Mouse (Mus musculus) heart, adult 2 months (tissue): ENCODE measurements around the gene Cotl1. TPM values are rescaled to one million over a fixed set of nuclear protein-coding genes. Genes with fewer than 3 reads are reported as not detected.

Experiments used
- DNase-seq, 2 experiments: peaks; one replicate each; pipeline ENCODE4 v3.0.0; 2021
- H3K27ac ChIP-seq: fragments of 200-600 bp; 2 replicates; pipeline ENCODE4 v1.8.1; 2022
- H3K27me3 ChIP-seq: fragments of 200-500 bp; 2 replicates; pipeline ENCODE4 v1.6.1; 2012; ENCODE audit warnings: mild to moderate bottlenecking, low read length, inconsistent platforms, mixed read lengths; ENCODE audit not compliant: control insufficient read depth, insufficient read depth
- H3K36me3 ChIP-seq: fragments of 200-500 bp; 2 replicates; pipeline ENCODE4 v1.6.1; 2012; ENCODE audit warnings: low read length, inconsistent platforms; ENCODE audit not compliant: control insufficient read depth, insufficient read depth
- H3K4me1 ChIP-seq: fragments of 200-500 bp; 2 replicates; pipeline ENCODE4 v1.6.1; 2011; ENCODE audit warnings: low read length; ENCODE audit not compliant: control insufficient read depth, insufficient read depth
- H3K4me3 ChIP-seq: fragments of 200-600 bp; 2 replicates; pipeline ENCODE4 v1.8.1; 2022
- H3K79me2 ChIP-seq: fragments of 200-500 bp; replicated peaks from 2 replicates; pipeline ENCODE4 v1.6.1; 2012; ENCODE audit warnings: mild to moderate bottlenecking, inconsistent platforms, low read length, moderate library complexity, mixed read lengths; ENCODE audit not compliant: control insufficient read depth, insufficient read depth
- H3K9ac ChIP-seq: fragments of 200-500 bp; 2 replicates; pipeline ENCODE4 v1.6.1; 2012; ENCODE audit warnings: low read depth, mild to moderate bottlenecking, control low read depth, inconsistent platforms, low read length, mixed read lengths
- CTCF ChIP-seq: fragments of 200-600 bp; IDR thresholded peaks from 2 replicates; pipeline ENCODE4 v1.8.1; 2022; ENCODE audit warnings: antibody characterized with exemption, mild to moderate bottlenecking, moderate library complexity
- EP300 ChIP-seq: fragments of 200-500 bp; IDR thresholded peaks from 2 replicates; pipeline ENCODE4 v1.6.1; 2011; ENCODE audit warnings: low read depth, low read length, control low read depth; ENCODE audit not compliant: insufficient read depth
- POLR2A ChIP-seq: fragments of 200-500 bp; IDR thresholded peaks from 2 replicates; pipeline ENCODE4 v1.6.1; 2011; ENCODE audit warnings: mild to moderate bottlenecking, low read depth, low read length, control low read depth; ENCODE audit not compliant: insufficient read depth
- WGBS: fragments of 180-500 bp; shearing (Covaris S2); methylation state at CpG from one replicate; pipeline ENCODE4 v1.1.7; 2018; 5-methylcytosine and 5-hydroxymethylcytosine counted together
- intact Hi-C: fragments of 180-260 bp; cut with DNase I; formaldehyde crosslinking; loops from one replicate; pipeline ENCODE4 v1.15.1; 2025
- long read RNA-seq: library from polyadenylated mRNA; stranded (forward); transcript quantifications from one replicate; pipeline ENCODE4 v2.0.0, GENCODE M21; 2021
- polyA plus RNA-seq: library from polyadenylated mRNA; depleted of rRNA; stranded (reverse); fragments of >200 nt; gene quantifications from 2 replicates; pipeline ENCODE4 v1.2.3, GENCODE M21; 2012; rRNA removed
- total RNA-seq, 2 experiments: library from RNA; stranded (reverse); gene quantifications; 2 replicates each; pipeline ENCODE4 v1.2.3; 2021

Cotl1 gene
- total RNA-seq = 10 to 100 TPM; 17.5 to 20.4 TPM
- polyA plus RNA-seq = 16.5 and 23.2 TPM in 2 replicates
- long read RNA-seq, transcript Cotl1-201 (4 exons, 1,596 nt) = major isoform, 6 of 8 reads
- long read RNA-seq, partial matches to known transcripts = 0 of 8 reads
- long read RNA-seq, other reads (novel, unspliced or antisense) = 2 of 8 reads

DNA sequence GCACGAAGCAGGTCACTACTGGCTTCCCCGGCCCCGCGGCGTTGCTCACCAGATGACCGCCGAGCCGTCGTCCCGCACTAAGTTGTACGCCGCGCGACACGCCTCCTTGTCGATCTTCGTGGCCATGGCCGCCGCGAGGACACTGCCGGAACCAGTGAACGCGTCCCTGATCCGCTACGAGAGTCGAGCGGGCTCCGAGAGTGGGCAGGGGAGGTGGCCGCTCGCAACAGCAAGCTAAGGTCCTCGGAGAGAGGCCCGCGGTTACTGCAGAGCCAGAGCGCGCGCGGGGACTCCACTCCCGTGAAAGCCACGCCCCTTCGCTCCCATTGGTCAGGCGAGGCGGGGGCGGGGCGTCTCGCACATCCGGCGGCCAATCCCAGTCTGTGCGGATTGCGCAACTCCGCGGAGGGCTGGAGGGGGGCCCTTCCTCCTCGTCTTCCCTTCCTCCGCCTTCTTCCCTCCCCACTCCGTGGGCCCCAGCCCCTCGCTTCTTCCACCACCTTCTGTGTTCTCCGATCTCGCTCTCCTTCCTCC is at the start of gene Cotl1:
Cotl1 (minus strand) TSS at position 270 of the 534 bp plus-strand sequence.
- WGBS = under 1% methylated on average over 55 of the region's 57 CpGs

DNA sequence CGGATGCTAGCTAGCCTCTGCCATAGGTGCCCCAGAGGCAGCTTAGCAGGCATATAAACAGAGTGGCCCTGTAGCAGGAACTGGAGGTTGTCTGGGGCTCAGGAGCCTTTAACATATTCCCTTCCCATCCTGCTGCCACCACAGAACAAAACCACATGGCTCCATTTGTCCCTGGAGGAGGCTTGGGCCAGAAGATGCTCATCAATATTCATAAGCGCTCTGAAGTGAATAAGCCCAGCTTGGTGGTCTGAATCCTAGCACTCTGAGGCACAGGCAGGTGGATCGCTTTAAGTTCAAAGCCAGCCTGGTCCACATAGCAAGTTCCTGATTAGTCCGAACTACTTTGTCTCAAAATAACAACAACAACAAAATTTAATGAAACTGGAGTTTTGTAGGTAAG is 47.7 kb upstream of the Cotl1 start:
- Histone ChIP-seq H3K4me3 (no peak overlapping the region), H3K27me3 (no peaks in the 10 kb centered on the region), H3K79me2 (no peaks in the 10 kb centered on the region), H3K9ac (no peak overlapping the region), H3K36me3 (no peaks in the 10 kb centered on the region), H3K4me1 (peaks cover 4% of the 10 kb centered on the region), H3K27ac (no peak overlapping the region)
- TF ChIP-seq CTCF (no peak), EP300 (no peak), POLR2A (no peak)
- no peak for DNase-seq
- intact Hi-C loops = no loop called here
- 83% methylated on average over 4 of the region's 4 CpGs for WGBS

More for the DNA sequence above, at the start of gene Cotl1:
- Histone ChIP-seq H3K9ac (peak within 1 kb of the TSS; percentile 94), H3K27ac (peak within 1 kb of the TSS; percentile 70), H3K4me1 (peaks cover 6% of the 10 kb centered on the region), H3K79me2 (no peaks in the 10 kb centered on the region), H3K4me3 (peak within 1 kb of the TSS; percentile 65), H3K27me3 (no peaks in the 10 kb centered on the region), H3K36me3 (no peaks in the 10 kb centered on the region)
- intact Hi-C loops = loop anchor here (2.0 to 5.0 kb wide), 2 partner anchors 22 to 143 kb away; partner anchors contain the start of gene Klhl36
- DNase-seq = peak; percentile 98
- 0 out of 2 replicates have a peak, but pooled peaks have one; percentile 45 for TF ChIP-seq EP300
- TF ChIP-seq CTCF = no peak
- TF ChIP-seq POLR2A = peak; percentile 98

DNA sequence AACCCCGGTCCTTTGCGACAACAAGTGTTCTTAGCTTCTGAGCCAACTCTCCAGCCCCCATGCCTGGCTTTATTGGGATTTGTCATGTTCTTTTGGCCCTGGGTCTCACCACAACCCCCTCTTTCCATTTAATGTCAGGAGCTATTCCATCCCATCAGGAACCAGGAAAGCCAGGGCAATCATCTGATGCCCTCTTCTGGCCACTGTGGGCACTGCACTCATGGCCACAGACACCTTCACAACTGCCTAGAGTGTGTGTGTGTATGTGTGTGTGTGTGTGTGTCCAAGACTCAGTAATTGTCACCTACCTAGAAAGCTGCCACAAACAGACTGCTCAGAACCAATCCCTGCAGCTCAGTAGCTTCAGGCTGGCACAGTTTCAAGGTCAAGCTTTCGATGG is 46.8 kb upstream of the Cotl1 start:
- intact Hi-C loops = no loop called here

DNA sequence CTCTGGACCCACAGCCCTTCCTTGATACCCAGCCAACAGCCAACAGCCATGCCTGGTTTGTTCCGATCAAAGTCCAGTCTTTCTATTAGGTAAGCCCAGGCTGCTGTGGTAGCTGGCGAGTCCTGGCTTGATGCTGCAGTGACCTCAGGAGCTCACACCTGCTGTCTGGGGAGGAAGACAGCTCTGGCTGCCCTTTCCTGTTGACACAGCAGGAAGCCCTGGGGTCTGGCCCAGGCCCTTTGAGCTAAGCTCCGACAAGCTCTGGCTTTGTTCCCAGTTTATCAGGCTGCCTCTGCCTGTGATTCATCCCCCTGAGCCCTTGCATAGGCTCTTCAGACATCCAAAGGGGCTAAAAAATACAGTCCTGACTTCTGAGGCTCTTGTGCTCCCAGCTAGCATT is 45.3 kb upstream of the Cotl1 start:
- Histone ChIP-seq H3K27ac (no peak overlapping the region), H3K4me1 (peaks cover 4% of the 10 kb centered on the region), H3K36me3 (no peaks in the 10 kb centered on the region), H3K4me3 (no peak overlapping the region), H3K79me2 (no peaks in the 10 kb centered on the region), H3K27me3 (no peaks in the 10 kb centered on the region), H3K9ac (no peak overlapping the region)
- intact Hi-C loops = no loop called here
- DNase-seq = peak; percentile 34 to 35
- WGBS = 17% methylated on average over 3 of the region's 3 CpGs
- no peak for TF ChIP-seq CTCF
- TF ChIP-seq POLR2A = no peak
- TF ChIP-seq EP300 = no peak

More for the DNA sequence above, 46.8 kb upstream of the Cotl1 start:
- Histone ChIP-seq H3K9ac (no peak overlapping the region), H3K4me3 (no peak overlapping the region), H3K4me1 (peaks cover 4% of the 10 kb centered on the region), H3K36me3 (no peaks in the 10 kb centered on the region), H3K27me3 (no peaks in the 10 kb centered on the region), H3K79me2 (no peaks in the 10 kb centered on the region), H3K27ac (no peak overlapping the region)
- 87% methylated on average over 3 of the region's 3 CpGs for whole genome bisulfite sequencing
- DNase-seq = peak in 1 of 2 experiments; percentile 48
- TF ChIP-seq EP300 = 0 out of 2 replicates have a peak, but pooled peaks have one; percentile 21
- TF ChIP-seq POLR2A = no peak
- TF ChIP-seq CTCF = peak; percentile 75

DNA sequence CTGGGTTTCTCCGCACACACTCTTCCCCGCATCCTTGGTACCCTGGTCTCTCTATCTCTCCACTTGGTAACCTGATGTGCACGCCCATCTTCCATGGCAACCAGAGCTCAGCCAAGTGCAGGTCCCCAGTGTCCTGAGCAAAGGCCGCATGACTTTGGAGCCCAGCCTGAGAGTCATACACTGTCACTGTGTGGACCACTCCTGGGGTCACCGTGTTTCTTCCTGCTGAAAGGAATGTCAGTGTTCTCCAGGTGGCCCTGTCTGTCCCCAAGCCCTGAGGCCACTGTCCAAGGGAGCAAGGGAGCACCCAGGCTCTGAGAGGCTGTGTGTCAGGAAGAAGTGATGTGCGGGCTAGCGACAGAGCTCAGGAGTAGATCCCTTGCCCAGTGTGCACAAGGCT is 42.9 kb upstream of the Cotl1 start:
- no peak for DNase-seq
- no peaks in the 10 kb centered on the region for H3K36me3 ChIP-seq
- peaks cover 4% of the 10 kb centered on the region for H3K4me1 ChIP-seq
- H3K9ac ChIP-seq = no peak overlapping the region
- H3K27ac ChIP-seq = no peak overlapping the region
- intact Hi-C loops = no loop called here
- H3K27me3 ChIP-seq = no peaks in the 10 kb centered on the region
- no peak for TF ChIP-seq EP300
- no peak for TF ChIP-seq CTCF
- no peaks in the 10 kb centered on the region for H3K79me2 ChIP-seq
- H3K4me3 ChIP-seq = no peak overlapping the region
- 92% methylated on average over 7 of the region's 7 CpGs for WGBS

DNA sequence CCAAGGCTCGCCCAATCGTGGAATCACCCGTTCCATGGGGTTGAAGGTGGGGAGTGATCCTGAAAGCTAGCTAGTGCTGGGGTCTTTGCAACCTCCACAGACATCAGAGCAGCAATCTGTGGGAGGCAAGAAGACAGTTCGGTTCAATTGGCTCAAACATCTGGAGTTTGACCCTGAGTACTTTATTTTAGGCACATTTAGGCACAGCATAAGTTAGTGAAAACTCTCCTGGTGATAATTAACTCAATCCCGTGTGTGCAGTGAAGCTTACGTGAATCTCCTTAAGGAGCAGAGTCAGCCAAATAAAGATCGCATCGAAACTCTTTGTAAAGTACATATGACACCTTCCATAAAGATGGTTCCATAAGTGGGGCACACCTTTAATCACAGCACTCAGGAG is 41.6 kb upstream of the Cotl1 start:
- Histone ChIP-seq H3K27me3 (no peaks in the 10 kb centered on the region), H3K4me3 (no peak overlapping the region), H3K4me1 (peaks cover 4% of the 10 kb centered on the region), H3K9ac (no peak overlapping the region), H3K27ac (no peak overlapping the region), H3K79me2 (no peaks in the 10 kb centered on the region), H3K36me3 (no peaks in the 10 kb centered on the region)
- intact Hi-C loops = no loop called here
- TF ChIP-seq EP300 = no peak
- TF ChIP-seq CTCF = no peak
- TF ChIP-seq POLR2A = no peak
- DNase-seq = no peak
- 92% methylated on average over 8 of the region's 8 CpGs for WGBS
